Mouse (Mus musculus): ENCODE results near the gene Odf3l1.
"Not testable (repeated sequence)": the region's sequence is repeated elsewhere in the genome, so short reads cannot be mapped to it uniquely, and the experiment has no call there.

The Odf3l1 gene

DNA sequence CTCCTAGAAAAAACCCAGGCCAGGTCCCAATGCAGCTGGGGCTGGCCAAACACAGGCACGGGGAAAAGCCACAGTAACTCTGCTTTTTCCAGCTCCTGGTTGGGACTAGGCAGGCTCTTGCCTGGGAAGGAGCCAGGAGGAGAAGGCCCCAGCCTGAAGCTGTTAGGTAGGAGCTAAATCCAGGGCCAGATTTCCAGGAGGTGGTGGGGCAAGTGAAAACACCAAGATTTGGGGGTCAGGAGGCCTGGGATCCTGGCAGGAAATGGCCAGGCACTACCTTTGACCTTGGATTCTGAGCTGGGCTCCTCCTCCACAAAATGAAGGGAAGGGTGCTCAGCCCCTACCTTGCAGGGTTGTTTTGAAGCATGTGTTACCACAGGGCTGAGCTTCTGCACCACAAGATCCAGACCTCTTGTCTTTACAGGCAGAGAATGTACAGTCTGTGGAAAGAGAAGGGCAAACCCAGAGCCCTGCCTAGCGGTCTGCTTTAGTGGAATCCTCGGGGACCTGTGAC lies at the start of gene Odf3l1:
Odf3l1 (minus strand) TSS at position 464 of the 514 bp plus-strand sequence.
- peak; percentile 50 to 53 for DNase-seq

DNA sequence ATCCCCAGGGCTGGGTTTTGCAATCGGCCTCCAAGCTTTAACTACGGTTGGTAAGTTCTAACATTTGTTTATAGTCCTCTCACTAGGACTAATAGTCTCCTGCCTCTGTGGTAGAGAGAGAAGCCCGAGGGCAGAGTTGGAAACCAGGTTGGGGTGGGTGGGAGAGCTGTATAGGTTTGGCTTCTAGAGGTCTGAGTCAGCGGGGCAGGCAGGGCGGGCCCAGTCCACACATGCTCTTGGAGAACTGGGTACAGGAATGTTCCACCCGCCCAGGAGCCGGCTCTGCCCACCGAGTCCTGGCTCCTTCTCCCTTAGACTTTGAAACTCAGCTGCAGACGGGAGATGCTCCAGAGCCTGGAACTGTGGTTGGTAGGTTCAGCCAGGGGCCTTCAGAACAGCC lies 49.5 kb upstream of the Odf3l1 start:
- DNase-seq = no peak

DNA sequence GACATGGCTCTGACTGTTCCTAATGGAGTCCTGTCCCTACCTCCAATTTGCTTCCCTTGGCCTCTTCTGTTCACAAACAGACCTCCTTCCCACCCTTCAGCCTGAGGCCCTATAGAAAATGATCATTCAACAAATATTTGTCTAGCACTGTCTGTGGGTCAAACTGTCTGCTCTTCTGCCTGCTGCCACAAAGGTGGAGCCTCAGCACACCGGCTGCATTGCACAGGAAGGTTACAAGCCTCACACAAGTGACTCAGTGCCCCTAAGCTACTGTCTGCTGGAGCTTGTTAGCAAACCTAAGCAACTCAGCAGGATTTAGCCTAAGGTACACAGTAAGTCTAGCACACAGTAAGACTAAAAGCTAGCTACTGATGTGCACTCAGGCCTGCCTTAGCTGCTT lies 46.5 kb upstream of the Odf3l1 start:
- DNase-seq = no peak

DNA sequence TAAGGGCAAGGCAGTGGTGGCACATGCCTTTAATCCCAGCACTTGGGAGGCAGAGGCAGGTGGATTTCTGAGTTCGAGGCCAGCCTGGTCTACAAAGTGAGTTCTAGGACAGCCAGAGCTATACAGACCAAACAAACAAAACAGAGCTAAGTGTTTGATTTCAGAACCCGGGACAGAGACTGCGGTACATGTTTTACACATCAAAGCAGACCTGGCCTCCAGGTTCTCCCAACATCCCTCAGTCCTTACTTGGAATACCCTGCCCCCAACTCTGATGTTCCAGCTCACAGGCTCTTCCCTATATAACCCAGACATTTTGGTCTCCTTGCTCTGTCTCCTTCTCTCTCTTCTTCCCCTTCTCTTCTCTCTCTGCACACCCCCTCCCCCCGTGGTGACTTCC lies 45.5 kb upstream of the Odf3l1 start:
- not testable (repeated sequence) for DNase-seq

DNA sequence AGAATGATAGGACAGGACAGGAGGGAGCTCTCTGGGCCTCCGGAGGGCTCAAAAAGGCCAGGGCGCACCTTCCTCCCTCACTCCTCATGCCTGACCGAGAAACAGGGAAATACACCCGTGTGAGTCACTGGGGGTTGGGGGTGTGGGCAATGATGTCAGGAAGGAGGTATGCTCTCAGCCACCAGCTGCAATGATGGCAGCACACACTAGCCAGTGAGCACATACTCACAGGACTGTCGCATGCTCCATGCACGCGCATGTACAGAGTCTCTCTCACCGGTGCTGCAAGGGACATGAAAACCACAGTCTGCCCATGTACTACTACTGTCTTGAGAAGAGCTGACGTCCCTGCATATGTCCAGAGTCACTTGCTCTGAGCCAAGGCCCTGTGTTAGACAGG lies 43.1 kb upstream of the Odf3l1 start:
- no peak for DNase-seq

DNA sequence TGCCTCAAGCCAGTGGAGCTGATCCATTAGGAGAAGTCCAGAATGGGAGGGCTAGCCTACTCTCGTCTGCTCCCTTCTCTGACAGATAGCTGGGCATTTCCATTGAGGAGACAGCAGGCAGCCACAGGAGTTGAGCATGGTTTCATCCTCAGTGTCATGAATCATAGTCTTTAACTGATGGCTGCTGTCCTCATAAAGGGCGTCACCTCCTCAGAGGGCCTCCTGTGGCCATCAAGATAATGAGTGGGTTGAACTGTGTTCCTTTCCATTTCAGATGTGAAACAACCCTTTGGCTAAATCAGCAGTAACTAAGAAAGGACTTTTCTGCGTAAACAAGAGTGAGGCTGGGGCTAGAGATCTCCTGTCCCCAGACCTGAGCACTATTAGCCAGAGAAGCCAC lies 39.2 kb upstream of the Odf3l1 start:
- no peak for DNase-seq

DNA sequence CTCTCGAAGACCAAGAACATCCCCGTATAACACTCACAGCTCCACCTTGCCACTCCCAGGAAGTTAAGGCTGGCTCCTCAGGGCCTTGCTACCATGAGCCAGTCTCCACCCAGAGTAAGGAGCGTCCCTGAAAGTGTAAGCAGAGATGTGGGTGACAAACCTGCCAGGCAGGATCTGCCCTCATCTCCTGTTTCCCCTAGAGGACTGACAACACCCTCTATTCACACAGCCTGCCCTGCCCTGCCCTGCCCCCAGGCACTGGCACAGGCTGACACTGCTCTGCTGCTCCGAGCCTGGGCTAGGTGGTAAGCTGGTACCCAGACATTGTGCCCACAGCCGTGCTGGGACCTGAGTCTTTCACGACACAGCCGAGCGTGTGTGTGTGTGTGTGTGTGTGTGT lies 36.7 kb upstream of the Odf3l1 start:
- no peak for DNase-seq

DNA sequence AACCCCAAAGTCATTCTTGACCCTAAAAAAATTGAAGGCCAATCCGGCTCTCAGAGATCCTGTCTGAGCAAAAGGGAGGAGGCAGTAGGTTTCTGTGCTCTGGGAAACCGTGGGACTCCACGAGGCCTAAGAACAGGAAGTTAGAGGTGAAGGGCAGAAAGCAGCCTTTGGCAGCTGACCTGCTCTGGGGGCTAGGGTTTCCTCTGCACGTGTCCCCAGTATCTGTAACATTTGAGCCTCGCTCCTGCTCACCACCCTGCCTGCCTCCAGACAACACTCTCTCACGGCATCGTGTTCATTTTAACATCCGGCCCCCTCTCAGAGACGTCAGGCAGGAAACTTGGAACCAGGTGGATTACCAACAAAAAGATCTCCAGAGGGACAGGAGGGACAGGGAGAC lies 36.1 kb upstream of the Odf3l1 start:
- no peak for DNase-seq

DNA sequence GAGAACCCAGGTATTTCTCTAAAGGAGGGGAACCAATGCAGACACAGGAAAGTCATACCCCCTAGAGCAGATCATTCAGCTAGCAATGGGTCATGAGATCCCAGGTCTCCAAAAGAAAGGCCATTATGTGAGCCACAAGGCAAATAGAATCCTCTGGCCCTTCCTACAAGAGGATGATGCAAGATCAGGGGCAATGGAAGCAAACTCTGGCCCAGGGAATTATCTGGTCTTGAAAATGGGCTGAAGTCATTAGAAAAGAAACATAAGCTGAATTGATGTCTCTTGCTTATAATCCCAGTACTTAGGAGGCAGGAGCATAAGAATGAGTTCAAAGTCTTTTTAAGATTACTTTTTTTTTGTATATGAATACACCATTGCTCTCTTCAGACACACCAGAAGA lies 35.6 kb upstream of the Odf3l1 start:
- DNase-seq = no peak

DNA sequence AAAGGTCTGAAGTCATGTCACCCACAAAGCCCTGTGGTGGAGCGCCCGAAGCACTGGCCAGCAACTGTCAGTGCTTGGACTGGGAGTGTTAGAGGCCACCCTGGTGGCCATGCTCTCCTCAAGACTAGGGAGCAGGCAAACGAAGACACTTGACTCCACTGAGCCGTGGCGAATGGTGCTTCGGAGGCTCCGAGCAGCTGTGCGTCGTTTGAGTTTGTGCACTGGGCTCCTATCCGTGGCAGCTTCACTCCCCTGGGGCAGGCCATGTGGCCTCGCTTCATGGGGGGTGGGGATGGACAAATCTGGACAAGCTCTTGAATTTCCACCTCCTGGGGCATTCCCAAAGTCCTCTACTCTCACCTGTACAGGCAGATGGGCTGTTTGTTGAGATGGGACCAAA lies 34.9 kb upstream of the Odf3l1 start:
- DNase-seq = no peak

DNA sequence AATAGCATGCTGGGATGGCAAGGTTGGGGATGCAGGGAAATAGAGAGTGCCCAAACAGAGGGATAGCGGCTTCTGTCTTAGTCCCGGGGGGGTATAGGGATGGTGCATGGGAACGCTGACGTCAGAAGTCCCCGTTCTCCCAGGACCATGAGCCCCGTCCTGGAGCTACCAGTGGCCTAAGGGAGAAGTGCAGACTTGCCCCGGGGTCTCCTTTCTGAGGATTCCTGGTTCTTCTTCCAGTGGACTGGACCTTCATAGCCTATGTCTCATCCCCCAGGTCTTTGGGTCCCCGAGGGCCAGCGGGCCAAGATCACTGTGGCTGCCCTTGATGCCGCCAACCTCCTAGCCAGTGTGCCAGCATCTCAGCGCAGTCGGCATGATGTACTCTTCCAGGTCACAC lies 32.3 kb upstream of the Odf3l1 start:
- DNase-seq = no peak

DNA sequence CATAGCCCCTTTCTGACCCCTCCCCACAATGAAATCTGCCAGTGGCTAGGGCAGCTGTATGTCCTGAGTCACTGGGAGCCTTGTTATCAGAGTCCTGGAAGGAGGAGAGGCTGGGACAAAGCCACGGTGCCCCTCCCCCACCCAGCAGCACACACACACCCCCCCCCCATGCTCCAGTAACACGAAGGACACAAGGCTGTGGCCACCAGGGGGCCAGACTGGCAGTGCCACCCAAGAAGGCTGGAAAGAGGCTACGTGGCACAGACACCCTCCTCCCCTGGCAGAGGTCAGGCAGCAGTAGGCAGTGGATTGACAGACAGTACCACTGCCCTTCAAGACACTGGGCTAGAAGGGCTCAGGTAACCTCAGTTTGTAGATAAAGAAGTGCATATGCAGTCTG lies 29.5 kb upstream of the Odf3l1 start:
- peak; percentile 65 to 67 for DNase-seq

DNA sequence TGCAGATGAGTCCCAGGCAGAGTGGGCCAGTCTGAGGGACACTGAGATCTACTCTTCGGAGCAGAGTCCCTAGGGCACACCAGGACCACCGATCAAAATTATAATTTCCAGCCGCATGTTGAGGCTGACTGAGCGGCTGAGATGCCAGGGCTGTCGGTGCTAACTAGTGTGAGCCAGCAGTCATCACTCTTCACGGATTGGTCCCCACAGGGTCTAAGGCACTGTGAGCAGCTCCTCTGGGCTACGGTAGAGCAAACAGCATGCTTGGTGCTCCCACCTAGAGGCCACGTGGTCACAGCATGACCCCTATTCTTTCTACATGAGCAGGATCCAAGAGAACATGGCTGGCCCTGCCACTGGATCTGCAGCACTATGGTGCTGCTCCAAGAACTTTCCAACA lies 28.8 kb upstream of the Odf3l1 start:
- DNase-seq = no peak

DNA sequence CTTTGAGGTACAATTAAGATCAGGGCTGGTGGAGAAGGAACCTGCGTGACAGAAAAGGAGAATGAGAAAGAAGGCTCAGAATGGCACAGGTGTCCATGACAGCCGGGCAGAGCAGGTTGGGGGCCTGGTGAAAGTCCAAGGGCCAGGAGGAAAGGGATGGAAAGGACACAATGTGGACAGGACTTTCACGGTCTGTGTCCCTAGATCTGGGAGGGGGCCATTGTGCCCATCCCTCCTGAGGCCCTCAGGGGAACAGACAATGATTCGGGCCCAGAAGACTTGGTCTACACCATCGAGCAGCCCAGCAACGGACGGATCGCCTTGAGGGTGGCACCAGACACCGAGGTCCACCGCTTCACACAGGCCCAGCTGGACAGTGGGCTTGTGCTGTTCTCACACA lies 27.6 kb upstream of the Odf3l1 start:
- DNase-seq = peak in 1 of 2 experiments; percentile 68

DNA sequence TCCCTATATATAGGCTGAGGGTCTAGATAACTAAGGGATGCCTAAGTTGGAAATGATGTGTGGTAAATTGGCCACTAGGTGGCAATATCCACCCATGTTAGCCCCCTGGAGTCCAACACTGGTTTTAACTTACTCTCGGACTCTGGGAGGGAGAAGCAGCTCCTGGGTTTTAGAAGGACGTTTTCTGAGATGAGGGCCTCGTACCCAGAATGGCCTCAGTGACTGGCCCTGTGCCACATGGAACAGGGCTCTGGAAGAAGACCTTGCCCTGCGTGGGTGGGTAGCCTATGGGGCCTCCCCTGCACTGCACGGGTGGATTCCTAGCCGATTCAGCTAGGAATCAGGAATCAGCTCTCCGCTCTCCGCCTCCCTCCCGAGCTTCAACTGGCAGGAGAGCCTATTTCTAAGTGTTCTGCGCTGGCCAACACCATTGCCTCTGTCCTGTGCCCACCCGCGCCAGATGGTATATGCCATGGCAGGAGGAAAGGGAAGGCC lies 27.1 kb upstream of the Odf3l1 start:
- peak; percentile 85 for DNase-seq

DNA sequence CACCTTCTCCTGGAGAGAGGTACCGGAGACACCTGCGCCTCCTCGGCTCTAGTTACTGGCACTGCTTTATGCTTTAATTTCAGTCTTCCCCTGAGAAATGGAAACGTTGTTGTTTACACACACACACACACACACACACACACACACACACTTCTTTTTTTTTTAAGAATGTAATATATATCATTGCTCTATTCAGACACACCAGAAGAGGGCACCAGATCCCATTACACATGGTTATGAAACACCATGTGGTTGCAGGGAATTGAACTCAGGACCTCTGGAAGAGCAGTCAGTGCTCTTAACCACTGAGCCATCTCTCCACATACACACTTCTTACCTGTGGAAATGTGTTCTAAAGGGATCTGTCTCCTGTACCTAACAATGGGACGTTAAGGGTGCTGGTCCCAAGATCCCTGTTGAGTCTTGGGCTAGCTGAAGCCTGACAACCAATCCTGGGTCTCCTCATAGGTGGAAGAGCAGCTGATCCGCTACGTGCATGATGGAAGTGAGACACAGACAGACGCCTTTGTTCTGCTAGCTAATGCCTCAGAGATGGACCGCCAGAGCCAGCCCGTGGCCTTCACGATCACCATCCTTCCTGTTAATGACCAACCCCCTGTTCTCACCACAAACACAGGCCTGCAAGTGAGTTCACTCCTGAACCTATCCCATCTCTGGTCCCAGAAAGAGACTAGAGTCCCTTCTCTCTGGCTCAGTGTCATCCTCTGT lies 26.2 kb upstream of the Odf3l1 start:
- DNase-seq = no peak

DNA sequence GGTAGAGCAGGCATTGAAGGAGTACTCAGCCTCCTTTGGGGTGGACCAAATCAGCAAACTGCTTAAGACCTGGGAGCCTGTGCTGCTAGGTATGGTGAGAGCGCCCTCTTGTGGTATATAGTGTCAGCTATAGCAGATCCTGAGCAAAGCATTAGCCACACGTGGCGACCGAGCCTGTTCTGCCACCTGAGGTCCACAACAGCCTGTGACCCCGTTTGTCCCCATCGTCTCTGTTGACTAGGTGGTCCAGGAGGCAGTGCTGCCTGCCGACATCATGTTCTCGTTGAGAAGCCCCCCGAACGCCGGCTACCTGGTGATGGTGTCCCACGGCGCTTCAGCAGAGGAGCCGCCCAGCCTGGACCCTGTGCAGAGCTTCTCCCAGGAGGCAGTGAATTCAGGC lies 25.3 kb upstream of the Odf3l1 start:
- DNase-seq = peak; percentile 92 to 97

DNA sequence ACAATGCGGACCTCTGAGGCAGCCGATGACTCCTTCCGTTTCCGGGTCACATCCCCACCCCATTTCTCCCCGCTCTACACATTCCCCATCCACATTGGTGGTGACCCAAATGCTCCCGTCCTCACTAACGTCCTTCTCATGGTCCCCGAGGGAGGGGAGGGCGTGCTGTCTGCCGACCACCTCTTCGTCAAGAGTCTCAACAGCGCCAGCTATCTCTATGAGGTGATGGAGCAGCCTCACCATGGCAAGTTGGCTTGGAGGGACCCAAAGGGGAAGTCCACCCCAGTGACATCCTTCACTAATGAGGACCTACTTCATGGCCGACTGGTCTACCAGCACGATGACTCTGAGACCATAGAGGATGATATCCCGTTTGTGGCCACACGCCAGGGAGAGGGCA lies 23.1 kb upstream of the Odf3l1 start:
- DNase-seq = no peak

DNA sequence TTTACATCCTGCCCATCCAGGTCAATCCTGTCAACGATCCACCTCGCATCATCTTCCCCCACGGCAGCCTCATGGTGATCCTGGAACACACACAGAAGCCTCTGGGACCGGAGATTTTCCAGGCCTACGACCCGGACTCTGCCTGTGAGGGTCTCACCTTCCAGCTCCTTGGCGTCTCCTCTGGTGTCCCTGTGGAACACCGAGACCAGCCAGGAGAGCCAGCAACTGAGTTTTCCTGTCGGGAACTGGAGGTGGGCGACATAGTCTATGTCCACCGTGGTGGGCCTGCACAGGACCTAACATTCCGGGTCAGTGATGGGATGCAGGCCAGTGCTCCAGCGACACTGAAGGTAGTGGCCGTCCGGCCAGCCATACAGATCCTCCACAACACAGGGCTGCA lies 22.1 kb upstream of the Odf3l1 start:
- DNase-seq = no peak

DNA sequence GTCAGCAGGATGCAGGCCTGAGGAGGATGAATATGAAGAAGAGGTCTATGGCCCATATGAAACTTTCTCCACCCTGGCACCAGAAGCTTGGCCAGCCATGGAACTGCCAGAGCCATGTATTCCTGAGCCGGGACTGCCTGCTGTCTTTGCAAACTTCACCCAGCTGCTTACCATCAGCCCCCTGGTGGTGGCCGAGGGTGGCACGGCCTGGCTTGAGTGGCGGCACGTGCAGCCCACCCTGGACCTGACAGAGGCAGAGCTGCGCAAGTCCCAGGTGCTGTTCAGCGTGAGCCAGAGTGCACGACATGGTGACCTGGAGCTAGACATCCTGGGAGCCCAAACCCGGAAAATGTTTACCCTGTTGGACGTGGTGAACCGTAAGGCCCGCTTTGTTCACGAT lies 21.6 kb upstream of the Odf3l1 start:
- DNase-seq = peak; percentile 52 to 53

DNA sequence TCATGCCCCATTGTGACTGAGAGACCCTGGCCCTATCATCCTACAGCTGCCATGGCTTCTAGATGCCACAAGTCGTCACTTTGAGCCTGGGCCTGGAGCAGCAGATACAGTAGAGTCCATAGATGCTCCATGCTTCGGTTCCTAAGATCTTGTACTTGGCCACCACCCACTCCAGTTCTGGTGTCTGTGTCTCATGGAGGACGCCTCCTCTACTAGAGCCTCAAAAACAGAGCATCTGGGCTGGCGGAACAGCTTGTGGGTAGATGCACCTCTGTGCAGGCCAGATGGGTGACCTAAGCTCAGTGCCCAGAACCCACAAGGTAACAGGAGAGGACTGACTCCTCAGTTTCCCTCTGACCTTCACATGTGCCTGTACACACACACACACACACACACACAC lies 19.8 kb upstream of the Odf3l1 start:
- DNase-seq = no peak

DNA sequence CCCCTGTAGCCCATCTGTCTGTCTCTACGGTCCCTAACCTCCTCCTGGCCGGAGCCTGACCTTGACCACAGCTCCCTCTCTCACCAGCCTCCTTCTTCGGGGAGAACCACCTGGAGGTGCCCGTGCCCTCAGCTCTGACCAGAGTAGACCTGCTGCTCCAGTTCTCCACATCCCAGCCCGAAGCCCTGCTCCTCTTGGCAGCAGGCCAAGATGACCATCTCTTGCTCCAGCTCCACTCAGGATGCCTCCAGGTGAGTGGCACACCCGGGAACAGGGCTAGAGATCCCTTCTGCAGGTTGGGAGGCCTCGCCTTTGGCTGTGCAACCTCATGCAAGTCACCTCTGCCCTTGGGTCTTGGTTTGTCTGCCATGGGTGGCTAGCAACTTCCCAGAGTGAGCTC lies 19.0 kb upstream of the Odf3l1 start:
- DNase-seq = no peak

DNA sequence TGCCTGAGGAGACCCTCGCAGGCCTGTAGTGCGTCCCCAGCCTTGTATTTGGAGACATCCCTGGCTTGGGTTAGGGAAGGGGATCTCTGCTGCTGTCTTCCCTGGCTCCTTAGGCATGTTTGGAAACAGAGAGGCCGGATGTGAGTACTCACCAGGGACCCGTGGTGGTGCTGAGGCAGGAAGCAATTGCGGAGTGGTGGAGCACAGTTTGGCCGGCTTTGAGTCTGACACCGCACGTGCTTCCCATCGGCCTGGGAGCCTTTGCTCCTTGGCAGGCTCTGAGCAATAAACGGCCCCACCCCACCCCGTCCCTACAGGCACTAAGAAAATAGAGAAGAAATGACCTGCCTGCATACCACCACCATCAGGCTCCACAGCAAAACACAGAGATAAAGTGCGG lies 18.3 kb upstream of the Odf3l1 start:
- DNase-seq = no peak

DNA sequence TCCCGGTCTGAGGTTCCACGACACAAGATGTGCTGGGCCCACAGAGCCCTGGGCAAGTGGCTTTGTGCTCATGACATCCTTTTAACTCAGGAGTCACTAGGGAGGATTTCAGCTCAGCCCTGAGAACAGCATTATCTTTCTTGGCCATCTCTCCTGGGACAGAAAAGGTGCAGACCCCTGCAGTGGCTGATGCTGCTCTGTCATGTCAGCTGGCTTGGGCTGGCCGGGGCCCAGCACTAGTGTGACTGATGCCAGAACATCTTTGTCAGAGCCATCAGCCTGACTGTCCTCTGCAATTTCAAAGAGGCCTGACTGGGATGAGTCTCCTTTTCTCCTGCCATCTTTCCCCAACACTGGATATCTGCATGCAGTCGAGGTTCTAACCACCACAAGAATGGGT lies 17.8 kb upstream of the Odf3l1 start:
- DNase-seq = peak; percentile 47 to 55

DNA sequence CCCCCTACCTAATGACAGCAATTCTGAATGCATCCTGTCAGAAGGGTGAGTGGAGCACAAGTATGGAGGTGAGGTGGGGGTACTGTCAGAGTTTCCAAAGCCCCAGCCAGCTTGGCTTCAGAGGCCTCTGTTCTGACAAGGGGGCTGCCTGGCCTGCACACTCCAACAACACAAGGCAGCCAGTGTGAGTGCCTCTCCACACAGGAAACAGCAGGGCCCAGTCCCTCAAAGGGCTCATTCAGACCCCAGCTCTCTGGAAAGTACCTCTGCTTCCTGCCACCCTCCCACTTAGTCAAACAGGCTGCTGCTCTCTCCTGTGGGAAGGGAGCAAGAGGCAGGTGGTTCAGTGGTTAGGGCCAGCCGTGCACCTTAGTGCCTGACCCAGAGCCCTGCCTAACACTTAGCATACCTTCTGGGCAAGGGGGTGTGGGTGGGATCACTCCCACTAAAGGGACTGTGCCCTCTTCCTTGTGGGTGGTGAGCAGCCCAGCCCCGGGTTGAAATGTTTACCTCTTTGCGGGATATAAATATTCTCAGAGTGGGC lies 17.1 kb upstream of the Odf3l1 start:
- DNase-seq = no peak
